Mouse (Mus musculus): Measurements from ENCODE around the gene Rfxank. TPM values are rescaled to one million over a fixed set of nuclear protein-coding genes. Genes with fewer than 3 reads are reported as not detected.

Rfxank gene
- polyA plus RNA-seq, 1 experiment: 24.8 TPM

DNA sequence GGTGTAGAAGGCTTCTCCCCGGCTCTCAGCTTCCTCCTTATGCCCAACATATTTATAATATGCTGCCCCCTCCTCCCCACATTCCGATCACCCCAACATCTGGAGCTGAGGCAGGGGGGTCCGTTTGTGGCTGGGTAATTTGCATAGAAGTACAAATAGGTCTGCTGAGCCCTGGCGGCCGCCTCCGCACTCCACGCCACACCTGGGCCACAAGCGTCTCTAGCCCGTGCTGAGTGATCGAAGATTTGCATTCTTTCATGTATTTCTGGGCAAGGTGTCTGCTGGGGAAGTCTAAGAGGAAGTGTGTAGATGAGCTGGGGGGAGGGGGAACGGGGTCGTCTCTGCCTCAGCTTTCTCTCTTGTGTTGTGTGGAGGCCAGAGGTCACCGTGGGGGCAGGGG lies 21.1 kb upstream of the Rfxank start:
- no peak for DNase-seq
- Histone ChIP-seq H3K4me3 (replicated peaks; ENCODE audit: insufficient read depth, low read depth, low read length) (no peak overlapping the region), H3K27me3 (ENCODE audit: control insufficient read depth, insufficient read depth, low read length) (no peaks in the 10 kb centered on the region), H3K4me1 (ENCODE audit: control insufficient read depth, insufficient read depth, low read length) (no peaks in the 10 kb centered on the region), H3K27ac (ENCODE audit: insufficient read depth, low read length) (no peak overlapping the region)
- 65% methylated on average over 13 of the region's 13 CpGs for WGBS
- TF ChIP-seq CTCF (IDR thresholded peaks at IDR 0.05; ENCODE audit: borderline replicate concordance, insufficient read depth, low read depth, low read length): no peak
- no peak for TF ChIP-seq POLR2A (IDR thresholded peaks at IDR 0.05; ENCODE audit: borderline replicate concordance, insufficient read depth, low read length)

DNA sequence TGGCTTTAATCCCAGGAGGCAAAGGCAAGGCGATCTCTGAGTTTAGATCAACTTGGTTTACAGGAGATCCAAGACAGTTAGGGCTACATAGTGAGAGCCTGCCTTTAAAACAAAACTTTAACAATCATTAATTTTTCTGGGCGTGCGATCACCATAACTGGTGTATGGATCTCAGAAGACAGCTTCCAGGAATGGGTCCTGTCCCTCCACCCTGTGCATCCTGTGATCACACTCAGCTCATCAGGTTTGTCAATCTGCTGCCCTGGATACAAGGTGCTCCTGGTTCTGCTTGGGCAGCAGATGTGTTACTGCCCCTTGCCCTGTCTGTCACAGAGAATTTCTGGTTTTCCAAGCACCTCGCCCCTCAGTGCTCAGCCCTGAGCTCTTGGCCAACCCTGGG lies 20.3 kb upstream of the Rfxank start:
- Histone ChIP-seq H3K27ac (ENCODE audit: insufficient read depth, low read length) (no peak overlapping the region), H3K4me1 (ENCODE audit: control insufficient read depth, insufficient read depth, low read length) (no peaks in the 10 kb centered on the region), H3K4me3 (replicated peaks; ENCODE audit: insufficient read depth, low read depth, low read length) (no peak overlapping the region), H3K27me3 (ENCODE audit: control insufficient read depth, insufficient read depth, low read length) (no peaks in the 10 kb centered on the region)
- DNase-seq: no peak
- no peak for TF ChIP-seq POLR2A (IDR thresholded peaks at IDR 0.05; ENCODE audit: borderline replicate concordance, insufficient read depth, low read length)
- no peak for TF ChIP-seq CTCF (IDR thresholded peaks at IDR 0.05; ENCODE audit: borderline replicate concordance, insufficient read depth, low read depth, low read length)
- WGBS: 85% methylated on average over 4 of the region's 4 CpGs

DNA sequence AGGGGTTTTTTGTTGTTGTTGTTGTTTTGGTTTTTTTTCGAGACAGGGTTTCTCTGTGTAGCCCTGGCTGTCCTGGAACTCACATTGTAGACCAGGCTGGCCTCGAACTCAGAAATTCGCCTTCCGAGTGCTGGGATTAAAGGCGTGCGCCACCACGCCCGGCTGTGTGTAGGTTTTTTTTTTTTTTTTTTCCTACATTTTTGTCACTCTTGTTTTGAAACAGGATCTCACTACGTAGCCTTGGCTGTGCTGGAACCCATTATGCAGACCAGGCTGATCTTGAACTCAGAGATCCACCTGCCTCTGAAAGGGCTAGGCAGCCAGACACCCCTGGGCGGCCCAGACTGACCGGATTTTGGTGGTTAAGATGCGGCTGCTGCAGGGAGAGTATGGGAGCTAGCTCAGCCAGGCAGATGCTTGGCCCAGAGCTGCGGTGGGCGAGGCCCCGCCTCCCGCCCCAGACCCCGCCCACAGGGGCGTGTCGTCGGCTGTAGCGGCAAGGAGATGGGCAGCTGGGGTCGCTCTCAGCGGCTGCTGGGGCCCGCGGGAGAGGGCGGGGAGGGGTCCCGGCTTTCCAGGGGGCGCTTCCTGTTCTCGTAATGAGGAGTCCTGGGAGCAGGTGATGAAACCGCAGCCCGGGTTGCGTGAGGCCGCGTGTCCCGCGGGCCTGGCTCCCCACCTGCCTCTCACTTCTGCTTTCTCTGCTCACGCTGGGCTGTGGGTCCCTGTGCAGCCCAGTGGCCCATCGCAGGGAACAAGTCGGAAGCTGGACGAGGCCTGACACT lies 19.3 kb upstream of the Rfxank start:
- DNase-seq: peak; percentile 41 to 43
- TF ChIP-seq CTCF (IDR thresholded peaks at IDR 0.05; ENCODE audit: borderline replicate concordance, insufficient read depth, low read depth, low read length) (no peak), POLR2A (IDR thresholded peaks at IDR 0.05; ENCODE audit: borderline replicate concordance, insufficient read depth, low read length) (no peak)
- no peaks in the 10 kb centered on the region for H3K27me3 ChIP-seq (ENCODE audit: control insufficient read depth, insufficient read depth, low read length)
- no peaks in the 10 kb centered on the region for H3K4me1 ChIP-seq (ENCODE audit: control insufficient read depth, insufficient read depth, low read length)
- peak overlapping the region; percentile 46 for H3K4me3 ChIP-seq (replicated peaks; ENCODE audit: insufficient read depth, low read depth, low read length)
- WGBS: 12% methylated on average over 39 of the region's 40 CpGs
- H3K27ac ChIP-seq (ENCODE audit: insufficient read depth, low read length): no peak overlapping the region

DNA sequence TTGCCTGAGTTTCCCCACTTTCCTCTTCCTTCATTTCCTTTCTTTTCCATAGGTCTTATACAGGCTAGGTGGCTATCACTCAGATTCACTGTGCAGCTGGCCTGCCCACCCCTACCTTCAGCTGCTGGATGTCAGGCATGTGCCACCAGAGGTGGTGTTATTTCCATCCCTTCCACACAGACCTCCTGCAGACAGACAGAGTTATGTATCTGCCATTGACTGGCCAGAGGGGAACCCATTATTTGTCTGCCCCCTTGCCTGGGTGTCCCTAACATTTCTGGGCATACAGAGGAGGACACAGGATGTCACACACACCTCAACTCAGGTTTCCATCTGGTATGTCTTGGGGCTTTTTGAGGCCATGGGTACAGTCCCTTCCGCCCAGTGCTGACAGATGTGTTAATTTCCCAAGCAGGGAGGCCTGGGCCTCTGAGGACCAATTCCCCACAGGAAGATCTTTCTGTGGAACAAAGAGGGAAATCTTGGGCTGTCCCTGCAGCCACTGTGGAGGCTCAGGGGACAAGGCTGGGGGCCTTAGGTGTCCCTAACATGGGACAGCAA lies 18.4 kb upstream of the Rfxank start:
- H3K4me3 ChIP-seq (replicated peaks; ENCODE audit: insufficient read depth, low read depth, low read length): no peak overlapping the region
- H3K27me3 ChIP-seq (ENCODE audit: control insufficient read depth, insufficient read depth, low read length): no peaks in the 10 kb centered on the region
- DNase-seq: no peak
- H3K4me1 ChIP-seq (ENCODE audit: control insufficient read depth, insufficient read depth, low read length): no peaks in the 10 kb centered on the region
- no peak overlapping the region for H3K27ac ChIP-seq (ENCODE audit: insufficient read depth, low read length)
- TF ChIP-seq POLR2A (IDR thresholded peaks at IDR 0.05; ENCODE audit: borderline replicate concordance, insufficient read depth, low read length) (no peak), CTCF (IDR thresholded peaks at IDR 0.05; ENCODE audit: borderline replicate concordance, insufficient read depth, low read depth, low read length) (no peak)
- WGBS: 97% methylated on average over 1 of the region's 1 CpGs

DNA sequence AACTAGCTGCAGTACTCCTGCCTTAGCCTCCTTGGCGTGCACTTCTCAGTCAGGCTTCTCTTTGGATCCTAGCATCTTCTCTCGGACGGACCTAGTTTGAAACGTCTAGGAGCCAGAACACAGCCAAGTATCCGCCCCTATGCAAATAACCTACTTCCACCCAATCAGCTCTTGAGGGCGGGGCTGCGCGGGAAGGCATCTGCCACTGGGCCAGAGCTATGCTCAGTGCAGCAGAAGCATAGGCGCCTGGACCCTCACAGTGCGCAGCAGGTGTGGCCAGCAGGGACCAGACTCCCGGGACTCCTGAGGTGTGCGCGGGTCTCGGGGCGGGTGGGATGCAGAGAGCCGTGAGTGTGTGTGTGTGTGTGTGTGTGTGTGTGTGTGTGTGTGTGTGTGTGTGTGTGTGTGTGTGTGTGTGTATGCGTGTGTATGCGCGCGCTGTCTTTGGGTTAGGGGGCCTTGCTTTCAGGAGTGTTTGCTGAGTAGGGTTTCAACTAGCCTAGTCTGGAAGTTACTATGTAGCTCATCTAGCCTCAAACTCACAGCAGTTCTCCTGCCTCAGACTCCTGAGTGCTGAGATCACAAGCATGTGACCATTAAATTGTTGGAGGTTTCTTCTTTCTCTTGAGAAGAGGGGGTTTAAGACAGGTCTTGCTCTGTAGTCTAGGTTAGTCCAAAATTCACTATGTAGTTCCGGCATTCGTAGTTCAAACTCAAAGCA lies 13.7 kb upstream of the Rfxank start:
- WGBS: 11% methylated on average over 22 of the region's 22 CpGs

DNA sequence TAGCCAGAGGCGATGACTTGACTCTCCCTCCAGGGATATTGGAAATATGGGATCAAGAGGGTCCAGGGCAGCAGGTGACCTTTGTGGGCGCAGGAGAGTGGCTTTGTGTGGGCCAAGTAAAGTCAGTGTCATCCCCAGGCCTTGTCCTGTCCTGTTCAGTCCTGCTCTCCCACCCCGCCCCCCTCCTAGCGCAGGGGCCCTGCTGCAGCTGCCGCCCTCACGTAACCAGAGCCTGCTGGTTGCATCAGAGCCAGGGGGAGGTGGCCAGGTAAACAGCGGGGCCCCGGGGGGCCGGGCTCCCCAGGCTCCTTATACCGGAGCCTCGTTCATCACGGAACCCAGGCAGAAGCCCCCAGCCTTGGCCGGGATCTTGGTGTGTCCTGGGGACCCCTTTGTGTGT lies 11.2 kb upstream of the Rfxank start:
- Histone ChIP-seq H3K27me3 (ENCODE audit: control insufficient read depth, insufficient read depth, low read length) (no peaks in the 10 kb centered on the region), H3K4me1 (ENCODE audit: control insufficient read depth, insufficient read depth, low read length) (no peaks in the 10 kb centered on the region; the same call in 1 of the 2 replicates), H3K27ac (ENCODE audit: insufficient read depth, low read length) (no peak overlapping the region), H3K4me3 (replicated peaks; ENCODE audit: insufficient read depth, low read depth, low read length) (no peak overlapping the region)
- DNase-seq: no peak
- TF ChIP-seq POLR2A (IDR thresholded peaks at IDR 0.05; ENCODE audit: borderline replicate concordance, insufficient read depth, low read length): no peak
- TF ChIP-seq CTCF (IDR thresholded peaks at IDR 0.05; ENCODE audit: borderline replicate concordance, insufficient read depth, low read depth, low read length): no peak
- WGBS: 20% methylated on average over 13 of the region's 13 CpGs

More for the DNA sequence above, 13.7 kb upstream of the Rfxank start:
- H3K27ac ChIP-seq (ENCODE audit: insufficient read depth, low read length): no peak overlapping the region
- no peaks in the 10 kb centered on the region; the same call in 1 of the 2 replicates for H3K4me1 ChIP-seq (ENCODE audit: control insufficient read depth, insufficient read depth, low read length)
- TF ChIP-seq CTCF (IDR thresholded peaks at IDR 0.05; ENCODE audit: borderline replicate concordance, insufficient read depth, low read depth, low read length) (no peak), POLR2A (IDR thresholded peaks at IDR 0.05; ENCODE audit: borderline replicate concordance, insufficient read depth, low read length) (no peak)
- no peaks in the 10 kb centered on the region for H3K27me3 ChIP-seq (ENCODE audit: control insufficient read depth, insufficient read depth, low read length)
- peak; percentile 37 to 52 for DNase-seq
- no peak overlapping the region for H3K4me3 ChIP-seq (replicated peaks; ENCODE audit: insufficient read depth, low read depth, low read length)

DNA sequence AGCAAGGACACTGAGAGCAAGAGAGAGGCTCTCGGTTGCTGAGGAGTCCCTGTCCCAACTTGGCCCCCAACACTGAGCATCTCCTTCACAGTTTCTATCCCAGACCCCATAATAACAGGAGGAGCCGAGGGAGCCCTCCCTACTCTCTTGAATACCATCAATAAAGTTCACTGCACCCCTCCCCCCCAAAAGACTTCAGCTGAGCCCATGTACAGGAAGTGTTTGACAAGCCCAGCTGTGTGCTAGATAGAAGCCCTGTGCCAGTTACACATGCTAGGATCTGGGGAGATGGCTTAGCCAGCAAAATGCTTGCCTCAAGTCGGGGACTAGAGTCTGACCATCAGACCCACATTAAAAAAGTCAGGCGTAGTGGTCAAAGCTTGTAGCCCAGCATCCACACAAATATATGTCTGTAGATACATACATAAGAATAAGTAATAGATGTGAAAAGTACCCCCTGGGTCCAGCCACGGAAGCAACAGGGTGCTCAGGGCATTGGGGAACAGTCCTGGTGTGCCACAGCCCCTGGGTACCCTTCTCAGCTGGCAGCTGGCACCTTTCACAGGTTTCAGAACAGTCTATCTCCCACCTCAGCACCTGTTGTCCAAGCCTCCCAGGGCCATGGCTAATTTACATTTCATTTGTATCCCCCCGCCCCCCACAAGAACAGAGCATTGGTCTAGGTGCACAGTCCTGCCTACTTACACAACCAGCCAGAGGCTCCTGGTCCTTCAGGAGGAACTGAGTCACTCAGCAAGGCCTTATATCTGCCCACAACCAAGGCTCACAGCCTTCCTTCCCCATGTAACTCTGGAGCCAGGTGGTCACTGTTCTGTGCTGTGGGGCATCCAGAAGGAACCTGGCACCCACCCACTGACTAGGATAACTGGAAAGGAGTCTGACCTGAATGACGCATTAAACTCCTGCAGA lies 9.0 kb upstream of the Rfxank start:
- Histone ChIP-seq H3K27me3 (ENCODE audit: control insufficient read depth, insufficient read depth, low read length) (no peaks in the 10 kb centered on the region), H3K4me3 (replicated peaks; ENCODE audit: insufficient read depth, low read depth, low read length) (no peak overlapping the region), H3K27ac (ENCODE audit: insufficient read depth, low read length) (no peak overlapping the region), H3K4me1 (ENCODE audit: control insufficient read depth, insufficient read depth, low read length) (no peaks in the 10 kb centered on the region; the same call in 1 of the 2 replicates)
- no peak for DNase-seq
- WGBS: 80% methylated on average over 7 of the region's 7 CpGs
- TF ChIP-seq POLR2A (IDR thresholded peaks at IDR 0.05; ENCODE audit: borderline replicate concordance, insufficient read depth, low read length) (no peak), CTCF (IDR thresholded peaks at IDR 0.05; ENCODE audit: borderline replicate concordance, insufficient read depth, low read depth, low read length) (no peak)

Data from cerebellum, adult 2 months (tissue).